Mouse (Mus musculus) myocyte (in vitro differentiated cells): ENCODE measurements around the gene Anks1b.

ENCODE experiments used
- MAX ChIP-seq: IDR thresholded peaks from one replicate; pipeline ENCODE4 v1.6.1; 2011; ENCODE audit warnings: low read depth, mild to moderate bottlenecking, control low read depth
- POLR2A ChIP-seq: IDR thresholded peaks from one replicate; pipeline ENCODE4 v1.6.1; 2011; ENCODE audit warnings: low read depth, mild to moderate bottlenecking, control low read depth, moderate library complexity; ENCODE audit not compliant: insufficient read length
- USF1 ChIP-seq: IDR thresholded peaks from one replicate; pipeline ENCODE4 v1.6.1; 2011; ENCODE audit warnings: low read depth, mild to moderate bottlenecking, control low read depth, moderate library complexity

- TF ChIP-seq MAX (no peak), POLR2A (no peak), USF1 (no peak)
These were observed 101.1 kb downstream of the Anks1b start for GRCm38 (mm10) chr10:89974361-89974760.
